8 mouse cellular contexts compared by ENCODE assay signal in the genomic region with DNA sequence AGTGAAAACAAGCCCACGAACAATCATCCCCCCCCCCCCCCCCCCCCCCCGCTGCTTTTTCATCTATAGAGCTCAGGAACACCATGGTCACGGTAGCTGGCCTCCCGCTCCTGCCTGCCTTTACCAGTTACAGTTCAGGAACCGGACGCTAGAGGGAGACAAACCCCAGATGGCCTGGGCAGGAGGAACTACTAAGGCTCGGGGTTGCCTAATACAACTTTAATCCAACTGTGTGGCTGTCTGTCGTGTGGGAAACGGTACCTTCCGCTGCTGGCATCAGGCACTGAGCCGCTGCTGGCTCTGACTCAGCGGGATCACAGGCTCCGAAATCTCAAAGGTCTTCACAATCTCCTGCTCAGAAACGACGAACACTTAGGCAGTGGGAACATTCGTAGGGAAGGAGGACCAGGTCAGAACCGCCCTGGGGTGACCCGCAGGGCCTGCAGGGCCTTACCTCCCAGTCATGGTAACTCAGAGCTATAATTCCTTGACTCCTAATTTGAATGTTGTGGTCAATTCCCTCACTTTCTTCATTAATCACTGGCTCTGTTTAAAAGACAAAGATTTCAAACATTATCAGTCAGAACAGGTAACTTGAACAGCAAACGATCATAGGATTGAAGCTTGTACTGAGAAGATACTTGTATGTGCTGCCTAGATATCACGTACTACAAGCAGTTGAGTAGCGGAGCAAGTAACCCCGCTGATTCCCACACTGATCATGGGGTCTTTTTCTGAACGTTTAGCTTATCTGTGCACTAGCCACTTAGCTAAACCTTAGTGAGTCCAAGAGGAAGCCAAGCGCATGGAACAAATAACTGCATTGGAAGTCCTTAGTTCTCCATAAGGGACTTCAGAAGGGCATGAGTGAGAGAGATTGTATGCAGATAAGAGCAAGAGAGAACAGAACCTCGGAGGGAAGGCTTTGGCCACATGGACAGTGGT. TPM values are rescaled to one million over a fixed set of nuclear protein-coding genes. Genes with fewer than 3 reads are reported as not detected.
DNase-seq lines count a peak whose midpoint lies in the region; ATAC-seq lines count a peak whose summit lies in the region.

No protein-coding gene starts in this region.

- ATAC-seq in activated CD4-positive, CD25-positive, alpha-beta regulatory T cell, adult 4 months, result peak; percentile 98
- peak; percentile 90 for ATAC-seq in inflammation-experienced regulatory T-cells, adult 6 months
- peak; percentile 97 for ATAC-seq in megakaryocyte-erythroid progenitor cell, adult 5-6 weeks (replicated peaks; ENCODE audit: low FRiP score, low TSS enrichment, poor library complexity, severe bottlenecking)

- DNase-seq in embryo, embryonic 10 days (ENCODE audit: low spot score), result peak; percentile 88
- DNase-seq in gastrocnemius, postnatal 25 days, result peak; percentile 63
- peak; percentile 36 to 90 for DNase-seq in left cerebral cortex, adult 9 months (ENCODE audit: low spot score in 2 of 2)
- peak; percentile 89 for DNase-seq in right cerebral cortex, postnatal 14 days
- DNase-seq in urinary bladder, postnatal 25 days (ENCODE audit: low spot score), result peak; percentile 88

RNA-seq across cellular contexts. Expression of a gene that starts 13.4 kb away (rescaled TPM):
- 10 to 100 TPM; 28.1 to 35.7 TPM for polyA plus RNA-seq in activated CD4-positive, CD25-positive, alpha-beta regulatory T cell, adult 4 months (2017; shearing (Covaris generic))
- 10 to 100 TPM; 25.4 to 25.6 TPM for total RNA-seq in gastrocnemius, postnatal 25 days (2021)
- polyA plus RNA-seq in inflammation-experienced regulatory T-cells, adult 6 months (2017; shearing (Covaris generic)), result 10 to 100 TPM; 36.9 to 50.5 (median 42.6) TPM
- 31.9 and 32.1 TPM in 2 replicates for total RNA-seq in megakaryocyte-erythroid progenitor cell, adult 5-6 weeks (2014; fragmentation: Nextera tagmentation)
- total RNA-seq in megakaryocyte-erythroid progenitor cell, adult 5-6 weeks (2017), result 60.6 and 66.9 TPM in 2 replicates

RNA-seq across cellular contexts. Expression of a gene that starts 39.3 kb away (rescaled TPM):
- 10 to 100 TPM; 10.4 to 17.0 TPM for polyA plus RNA-seq in activated CD4-positive, CD25-positive, alpha-beta regulatory T cell, adult 4 months (2017; shearing (Covaris generic))
- total RNA-seq in gastrocnemius, postnatal 25 days (2021), result 10 to 100 TPM; 25.8 to 26.5 TPM
- 10 to 100 TPM; 10.5 to 15.3 (median 13.5) TPM for polyA plus RNA-seq in inflammation-experienced regulatory T-cells, adult 6 months (2017; shearing (Covaris generic))
- total RNA-seq in megakaryocyte-erythroid progenitor cell, adult 5-6 weeks (2014; fragmentation: Nextera tagmentation), result 180 and 183 TPM in 2 replicates
- total RNA-seq in megakaryocyte-erythroid progenitor cell, adult 5-6 weeks (2017), result 203 and 229 TPM in 2 replicates

RNA-seq across cellular contexts. Expression of a gene that starts 43.6 kb away (rescaled TPM):
- polyA plus RNA-seq in activated CD4-positive, CD25-positive, alpha-beta regulatory T cell, adult 4 months (2017; shearing (Covaris generic)), result 1 to 10 TPM; 3.5 to 3.8 TPM
- total RNA-seq in gastrocnemius, postnatal 25 days (2021), result 100 to 1,000 TPM; 422 to 535 TPM
- polyA plus RNA-seq in inflammation-experienced regulatory T-cells, adult 6 months (2017; shearing (Covaris generic)), result 1 to 10 TPM; 3.7 to 8.8 (median 6.6) TPM
- 9.1 and 14.2 TPM in 2 replicates for total RNA-seq in megakaryocyte-erythroid progenitor cell, adult 5-6 weeks (2014; fragmentation: Nextera tagmentation)
- total RNA-seq in megakaryocyte-erythroid progenitor cell, adult 5-6 weeks (2017), result 0.88 and 1.6 TPM in 2 replicates

Comparison
In these comparisons a context has a peak if more than half of its experiments do, and no peak if none do; other contexts are left out.
1. Peak in every context shown above with its lines: DNase-seq and ATAC-seq.
2. RNA of a gene that starts 39.3 kb away (total RNA-seq): 180 to 229 TPM in megakaryocyte-erythroid progenitor cell, adult 5-6 weeks; 25.8 to 26.5 TPM in gastrocnemius, postnatal 25 days; every median in the first group is over 4 times any median in the second.
3. RNA of a gene that starts 43.6 kb away (total RNA-seq): 422 to 535 TPM in gastrocnemius, postnatal 25 days; 0.88 to 14.2 TPM in megakaryocyte-erythroid progenitor cell, adult 5-6 weeks; every median in the first group is over 10 times any median in the second.